Mouse (Mus musculus): ENCODE results near the gene Nek9.

The Nek9 gene

DNA sequence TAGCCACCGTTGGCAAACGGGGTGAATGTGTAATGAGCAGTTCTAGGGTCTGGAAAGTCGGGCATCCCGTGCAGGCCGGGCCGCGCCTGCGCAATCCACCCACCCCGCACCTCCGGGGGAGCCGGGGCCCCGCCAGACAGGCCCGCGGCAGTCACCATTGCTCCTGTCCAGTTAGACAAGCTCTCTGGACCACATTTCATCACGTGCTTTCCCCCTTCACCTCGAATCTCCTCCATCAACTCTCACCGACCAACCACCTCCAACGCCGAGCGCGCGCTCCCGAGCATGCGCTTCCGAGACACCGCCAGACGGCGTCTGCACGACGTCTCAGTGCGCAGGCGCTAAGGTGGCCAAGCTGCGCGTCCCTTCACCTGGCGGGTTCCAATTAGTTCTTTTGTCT lies 68.8 kb downstream of the Nek9 start, which contains the start of gene Mlh3:
Gene Mlh3, minus strand, starts transcription at position 281 of the 400 bp plus-strand sequence.
- in situ Hi-C loops (cut with MboI; ENCODE audit: low sequenced_read_pairs), result no loop called here

GRCm38 (mm10) chr12:85269821-85270220 lies 69.3 kb downstream of the Nek9 start:
- in situ Hi-C loops (cut with MboI; ENCODE audit: low sequenced_read_pairs), result no loop called here

GRCm38 (mm10) chr12:85266248-85266647 lies 72.9 kb downstream of the Nek9 start:
- in situ Hi-C loops (cut with MboI; ENCODE audit: low sequenced_read_pairs), result no loop called here

DNA sequence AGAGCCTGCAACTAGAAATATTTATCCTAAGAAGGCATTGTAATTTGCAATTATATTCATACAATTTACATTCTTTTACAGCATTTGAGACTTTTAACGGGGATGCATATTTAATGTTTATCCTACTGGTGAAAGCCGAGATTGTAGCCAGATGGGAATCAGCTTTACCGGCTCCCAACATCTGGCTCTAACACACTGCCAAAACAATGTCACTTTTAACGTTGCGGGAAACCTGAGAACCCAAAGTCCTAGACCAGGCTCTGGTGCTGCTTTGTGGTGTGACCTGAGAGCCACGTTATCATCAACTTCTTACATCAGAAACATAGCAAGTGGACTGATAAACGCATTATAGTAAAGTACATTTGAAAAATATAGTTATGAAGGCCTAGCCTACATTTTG lies 74.2 kb downstream of the Nek9 start:
- in situ Hi-C loops (cut with MboI; ENCODE audit: low sequenced_read_pairs), result no loop called here

- in situ Hi-C loops (cut with MboI; ENCODE audit: low sequenced_read_pairs), result no loop called here
These were observed 74.6 kb downstream of the Nek9 start for GRCm38 (mm10) chr12:85264531-85264930.

- in situ Hi-C loops (cut with MboI; ENCODE audit: low sequenced_read_pairs), result no loop called here
These were observed 76.0 kb downstream of the Nek9 start for GRCm38 (mm10) chr12:85263190-85263589.

GRCm38 (mm10) chr12:85262489-85262888 lies 76.7 kb downstream of the Nek9 start:
- in situ Hi-C loops (cut with MboI; ENCODE audit: low sequenced_read_pairs), result no loop called here

DNA sequence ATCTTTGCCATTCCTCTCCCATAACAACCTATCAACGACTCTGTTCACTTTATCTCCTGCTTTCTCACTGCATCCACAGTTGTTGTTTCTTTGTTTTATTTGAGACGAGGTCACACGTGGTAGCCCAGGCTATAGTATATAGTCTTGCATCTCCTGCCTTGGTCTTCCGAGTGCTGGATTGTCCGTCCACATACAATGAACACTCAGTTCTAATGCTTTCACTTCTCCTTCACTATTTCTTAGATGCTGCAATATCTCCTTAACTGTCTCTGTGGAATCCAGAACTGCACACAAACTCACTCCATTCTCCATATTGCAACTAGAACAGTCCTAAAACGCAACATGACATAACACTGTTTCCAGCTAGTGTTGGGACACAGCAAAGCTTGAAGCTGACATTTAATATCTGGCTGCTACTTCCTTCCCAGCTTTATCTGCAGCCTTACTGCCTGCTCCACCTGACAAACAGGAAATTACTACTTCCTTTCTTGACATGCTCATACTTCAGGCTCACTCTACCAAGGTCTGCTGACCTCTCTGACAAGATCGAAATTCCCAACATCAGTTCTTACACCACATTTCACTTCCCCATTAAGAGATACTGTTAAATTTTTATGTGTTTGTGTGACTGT lies 82.0 kb downstream of the Nek9 start:
- in situ Hi-C loops (cut with MboI; ENCODE audit: low sequenced_read_pairs), result no loop called here

GRCm38 (mm10) chr12:85256074-85256751 lies 82.9 kb downstream of the Nek9 start:
- in situ Hi-C loops (cut with MboI; ENCODE audit: low sequenced_read_pairs), result no loop called here

GRCm38 (mm10) chr12:85252083-85252482 lies 87.1 kb downstream of the Nek9 start:
- in situ Hi-C loops (cut with MboI; ENCODE audit: low sequenced_read_pairs), result no loop called here
